Mouse (Mus musculus) thymus, adult 18-20 months (tissue): ENCODE results near the gene Grm8.

Source experiments
- DNase-seq, 2 experiments: peaks; one replicate each; pipeline ENCODE4 v3.0.0; 2022; ENCODE audit warnings: mixed read lengths in 2 of 2

Gene Grm8

GRCm38 (mm10) chr6:28032006-28032405 is 103.0 kb downstream of the Grm8 start:
- DNase-seq = no peak

- no peak for DNase-seq
Measured at GRCm38 (mm10) chr6:28017653-28018052, 117.3 kb downstream of the Grm8 start.

DNA sequence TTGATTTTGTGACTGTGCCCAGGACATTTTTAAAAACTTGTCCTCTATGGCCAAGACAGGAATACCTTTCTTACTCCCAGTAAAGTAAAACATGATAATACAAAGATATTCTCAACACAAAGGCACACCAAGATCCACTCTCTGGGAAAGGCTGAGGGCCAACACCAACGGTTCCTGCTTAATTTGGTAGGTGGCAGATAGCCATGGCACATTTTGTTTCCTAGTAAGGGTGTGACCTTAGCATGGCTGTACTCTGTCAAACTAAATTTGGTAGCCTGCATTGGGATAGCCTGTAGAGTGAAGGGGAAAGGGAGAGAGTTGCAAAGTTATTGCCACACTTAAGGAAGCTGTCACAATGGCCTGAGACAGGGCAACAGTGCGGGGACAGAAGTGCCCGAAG is 128.0 kb downstream of the Grm8 start:
- no peak for DNase-seq

DNA sequence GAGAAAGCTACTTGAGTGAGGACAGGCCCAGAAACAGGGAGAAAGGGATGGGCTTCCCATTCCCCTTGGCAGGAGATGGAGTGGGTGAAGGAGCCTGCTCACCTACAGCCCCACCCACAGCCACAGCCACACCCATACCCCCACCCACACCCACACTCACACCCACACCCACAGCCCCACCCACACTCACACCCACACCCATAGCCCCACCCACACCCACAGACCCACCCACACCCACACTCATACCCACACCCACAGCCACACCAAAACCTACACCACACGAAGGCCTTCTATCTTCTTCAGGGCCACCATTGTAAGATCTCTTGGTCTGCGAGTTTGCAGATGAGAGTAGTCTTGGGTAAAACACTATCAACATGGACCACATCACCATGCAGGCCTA is 137.7 kb downstream of the Grm8 start:
- DNase-seq = no peak

DNA sequence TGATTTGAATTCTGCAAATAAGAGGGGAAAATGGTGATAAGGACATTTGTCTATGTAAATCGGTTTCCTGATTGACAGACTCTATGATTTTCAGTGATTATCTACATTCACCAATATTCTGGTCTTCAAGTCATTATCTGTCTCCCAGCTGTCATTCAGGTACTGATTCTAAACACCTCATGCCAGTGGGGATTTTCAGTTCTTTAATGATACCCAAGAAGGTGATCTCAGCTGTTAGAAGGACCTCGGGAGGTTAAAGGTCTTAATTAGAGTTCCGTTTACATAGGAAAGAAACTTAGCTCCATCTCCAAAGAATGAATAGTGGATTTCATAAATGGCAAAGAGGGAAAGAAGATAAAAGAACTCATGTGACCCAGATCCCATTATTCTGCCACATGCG is 143.7 kb downstream of the Grm8 start:
- DNase-seq = no peak

GRCm38 (mm10) chr6:27982598-27982997 is 152.4 kb downstream of the Grm8 start:
- DNase-seq = no peak

DNA sequence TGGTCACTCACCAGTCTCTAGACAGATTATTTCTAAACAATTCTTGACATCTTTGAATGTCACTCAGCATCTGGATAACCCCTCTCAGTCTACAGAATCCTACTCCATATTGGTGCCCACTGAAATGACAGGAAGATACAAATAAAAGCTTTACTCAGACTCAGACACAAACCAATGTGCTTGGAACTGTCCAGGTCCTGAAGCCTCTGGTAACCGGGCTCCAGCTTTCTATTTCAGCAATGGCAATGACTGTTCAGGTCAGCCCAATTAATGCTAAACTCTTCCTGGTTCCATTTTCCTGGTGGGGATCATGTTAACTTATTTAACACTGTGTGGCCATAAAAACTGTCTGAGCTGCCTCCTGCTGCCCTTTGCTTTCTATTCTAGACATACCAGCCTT is 153.0 kb downstream of the Grm8 start:
- DNase-seq = no peak

GRCm38 (mm10) chr6:27977361-27977760 is 157.6 kb downstream of the Grm8 start:
- no peak for DNase-seq

DNA sequence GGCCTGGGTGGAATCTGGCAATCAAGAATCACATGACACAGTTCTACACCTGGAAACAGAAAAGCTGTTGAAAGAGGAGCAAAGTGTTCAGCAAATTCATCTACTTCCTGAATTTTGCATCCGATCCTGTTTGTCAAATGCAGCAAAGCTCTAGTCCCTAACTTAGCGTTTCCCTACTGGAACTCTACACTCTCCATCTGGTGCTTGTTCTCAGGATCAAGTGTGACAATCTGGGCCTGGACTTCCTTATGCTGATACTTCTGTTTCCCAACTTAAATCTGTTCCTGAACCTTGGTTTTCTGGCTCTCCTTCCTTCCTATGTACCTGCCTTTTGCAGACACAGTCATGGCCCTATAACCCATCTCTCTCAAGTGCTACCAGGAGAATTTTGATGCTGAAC is 166.1 kb downstream of the Grm8 start:
- DNase-seq = no peak

GRCm38 (mm10) chr6:27967037-27967436 is 167.9 kb downstream of the Grm8 start:
- no peak for DNase-seq

- no peak for DNase-seq
Measured at GRCm38 (mm10) chr6:27965237-27965636, 169.7 kb downstream of the Grm8 start.

GRCm38 (mm10) chr6:27963887-27964286 is 171.1 kb downstream of the Grm8 start:
- DNase-seq = no peak

DNA sequence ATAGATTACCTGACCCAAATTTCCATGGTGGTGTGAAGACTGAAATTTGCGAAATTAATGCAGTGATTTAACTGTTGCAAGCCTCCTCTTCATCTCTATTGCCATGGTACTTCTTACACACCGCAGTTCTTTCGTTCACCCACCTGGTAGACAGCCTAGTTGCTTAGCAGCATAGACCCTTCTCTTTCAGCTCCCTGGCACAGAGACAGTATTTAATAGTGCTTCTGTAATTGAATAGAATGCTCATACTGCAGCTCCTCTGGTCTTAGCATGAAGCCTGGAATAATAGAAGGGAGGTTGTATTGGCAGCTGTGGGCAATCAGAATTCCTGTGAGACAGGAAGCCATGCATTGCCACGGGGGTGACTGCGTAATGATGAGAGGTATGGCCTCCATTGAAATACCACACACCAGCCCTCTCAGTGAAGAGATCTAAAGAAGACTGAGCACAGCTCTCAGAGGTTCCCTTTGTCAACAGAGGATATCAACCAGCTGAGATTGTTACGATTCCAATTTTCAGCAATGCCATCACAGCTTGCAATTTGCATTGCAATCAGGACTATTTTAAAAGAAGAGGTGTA is 178.6 kb downstream of the Grm8 start:
- no peak for DNase-seq

- no peak for DNase-seq
Measured at GRCm38 (mm10) chr6:27951433-27951832, 183.5 kb downstream of the Grm8 start.

- no peak for DNase-seq
Measured at GRCm38 (mm10) chr6:27928058-27928457, 206.9 kb downstream of the Grm8 start.

GRCm38 (mm10) chr6:27913281-27913680 is 221.7 kb downstream of the Grm8 start:
- no peak for DNase-seq

DNA sequence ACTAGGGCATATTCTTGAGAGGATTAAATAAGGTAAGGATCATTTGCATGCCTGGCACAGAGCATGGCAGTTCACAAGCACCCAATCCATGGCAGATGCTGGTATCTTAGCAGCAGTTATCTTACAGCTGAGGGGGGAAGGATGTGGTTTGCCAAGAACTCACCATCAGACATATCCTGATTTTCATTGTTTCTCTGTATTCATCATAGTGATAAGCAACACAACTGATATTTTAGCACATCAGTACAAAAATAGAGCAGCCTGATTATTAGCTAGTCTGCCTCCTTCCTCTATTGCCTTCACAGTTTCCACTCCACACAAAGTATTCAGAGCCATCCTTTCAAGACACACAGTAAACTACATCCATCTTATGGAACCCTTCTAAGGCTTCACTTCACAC is 230.6 kb downstream of the Grm8 start:
- DNase-seq = no peak

DNA sequence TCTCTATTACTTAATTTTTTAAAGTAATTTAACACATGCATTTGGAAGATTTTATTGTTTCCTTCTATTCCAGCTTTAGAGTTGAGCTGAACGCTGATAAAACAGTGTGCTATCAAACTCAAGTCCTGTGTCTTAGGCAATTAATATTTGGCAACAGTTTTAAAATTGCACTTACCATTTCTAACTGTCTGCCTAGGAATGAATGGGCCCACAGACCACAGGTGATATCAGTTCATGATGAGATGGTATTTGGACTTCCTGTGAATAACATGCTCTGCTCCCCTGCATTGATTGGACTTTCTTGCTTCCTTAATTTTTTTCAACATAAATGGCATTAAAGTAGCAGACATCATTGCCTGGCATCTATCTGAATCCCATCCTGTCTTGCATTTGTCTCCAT is 232.8 kb downstream of the Grm8 start:
- no peak for DNase-seq

GRCm38 (mm10) chr6:27901396-27901795 is 233.6 kb downstream of the Grm8 start:
- DNase-seq = no peak

DNA sequence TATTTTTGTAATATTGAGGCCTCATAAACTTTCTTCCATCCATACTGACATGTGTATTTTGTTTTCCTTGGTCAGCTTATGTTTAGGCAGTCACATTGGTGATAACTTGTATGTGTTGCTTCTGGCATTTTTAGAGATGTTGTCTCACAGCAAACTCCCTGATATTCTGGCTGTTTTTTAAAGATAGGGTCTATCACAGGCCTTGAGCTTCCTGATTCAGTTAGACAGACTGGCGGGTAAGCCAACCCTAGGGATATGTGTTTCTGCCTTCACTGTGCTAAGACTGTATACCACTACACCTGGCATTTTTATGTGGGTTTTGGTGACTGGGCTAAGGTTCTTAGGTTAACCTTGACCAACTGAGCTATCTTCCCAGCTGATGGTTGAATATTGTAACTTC is 239.8 kb downstream of the Grm8 start:
- no peak for DNase-seq

DNA sequence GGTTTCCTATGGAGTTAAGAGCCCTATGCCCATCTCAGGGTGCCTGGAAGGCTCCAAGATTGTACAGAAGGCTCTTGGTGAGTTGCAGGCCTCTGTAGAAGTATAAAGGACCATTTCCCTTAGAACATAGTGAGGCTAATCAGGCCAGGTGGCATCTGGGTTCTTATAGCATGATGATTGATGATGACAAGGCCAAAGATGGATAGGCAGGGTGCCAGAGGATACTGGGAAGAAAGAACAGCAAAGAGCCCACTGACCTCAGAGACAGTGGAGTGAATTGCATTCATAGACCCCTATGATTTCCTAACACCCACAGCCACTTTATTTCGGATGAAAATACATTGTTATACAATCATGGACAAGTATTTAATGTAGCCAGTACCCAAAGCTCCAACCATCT is 242.1 kb downstream of the Grm8 start:
- no peak for DNase-seq

DNA sequence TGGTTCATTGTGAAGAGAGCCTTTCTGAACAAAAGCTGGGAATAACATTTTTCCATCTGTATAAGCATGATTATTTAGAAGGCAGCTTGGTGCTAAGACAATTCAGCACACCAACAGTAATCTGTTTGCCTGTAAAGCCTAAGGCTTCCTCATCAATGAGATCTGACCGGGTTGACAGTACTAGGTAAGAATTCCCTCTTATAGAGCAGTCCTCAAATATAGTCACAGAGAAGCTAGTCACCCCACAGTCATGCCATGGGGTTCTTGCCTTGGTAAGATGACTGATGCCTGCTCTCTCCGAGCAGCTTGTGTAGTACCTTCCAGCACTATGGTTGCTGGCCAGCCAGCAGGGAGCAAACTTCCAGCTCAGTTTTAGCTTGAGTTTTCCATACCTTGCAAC is 246.6 kb downstream of the Grm8 start:
- DNase-seq = no peak

DNA sequence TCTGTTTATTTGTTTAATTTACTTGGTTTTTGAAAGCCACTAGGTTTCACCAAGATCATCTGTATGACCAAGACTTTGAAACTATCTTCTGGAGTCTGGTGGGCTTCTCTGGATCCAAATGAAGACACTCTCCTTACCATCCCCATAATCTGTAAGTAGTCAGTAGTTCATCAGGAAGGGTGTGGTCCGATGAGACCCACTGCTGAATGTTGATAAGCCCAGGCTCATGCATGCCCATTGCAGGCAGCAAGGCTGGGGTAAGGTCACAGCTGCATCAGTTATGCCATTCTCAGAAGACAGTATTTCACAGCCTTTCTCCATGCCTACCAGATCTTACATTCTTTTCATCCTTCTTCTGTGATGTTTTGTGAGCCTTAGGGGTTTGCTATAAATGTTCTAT is 247.1 kb downstream of the Grm8 start:
- DNase-seq = no peak

GRCm38 (mm10) chr6:27885786-27886185 is 249.2 kb downstream of the Grm8 start:
- DNase-seq = no peak

DNA sequence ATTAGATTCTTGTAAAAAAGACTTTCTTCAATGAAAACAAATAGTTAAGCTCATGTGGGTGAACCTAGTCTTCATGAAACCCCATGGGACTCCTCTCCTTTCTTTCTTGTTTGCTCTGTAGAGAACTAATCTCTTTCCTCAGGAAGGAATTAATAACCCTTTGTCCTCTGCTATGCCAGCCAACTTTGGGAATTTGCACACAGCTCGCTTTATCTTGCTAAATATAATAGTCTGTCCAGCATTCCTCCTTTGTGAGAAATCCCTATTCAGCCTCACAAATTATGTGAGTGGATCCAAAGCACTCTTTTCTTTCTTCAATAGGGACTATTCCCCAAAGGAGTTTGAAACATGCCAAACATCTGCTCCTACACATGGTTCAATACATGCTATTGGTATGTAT is 285.3 kb downstream of the Grm8 start:
- no peak for DNase-seq

DNA sequence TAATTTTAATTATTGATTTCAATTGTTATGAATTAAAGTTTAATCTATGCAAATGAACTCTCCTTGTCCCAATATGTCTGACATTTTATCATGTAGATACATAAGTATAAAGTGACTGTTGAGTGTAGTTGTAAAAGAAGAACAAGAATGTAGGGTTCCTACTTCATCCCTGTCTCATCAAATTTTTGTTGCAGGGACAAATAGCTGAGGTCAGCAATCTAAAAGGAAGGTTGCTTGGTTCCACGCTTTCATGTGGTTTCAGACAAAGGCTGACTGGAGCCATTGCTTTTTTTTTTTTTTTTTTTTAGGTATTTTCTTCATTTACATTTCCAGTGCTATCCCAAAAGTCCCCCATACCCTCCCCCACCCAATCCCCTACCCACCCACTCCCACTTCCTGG is 298.8 kb downstream of the Grm8 start:
- DNase-seq = no peak
